Mouse (Mus musculus): ENCODE measurements around the gene Olfr1208.

DNA sequence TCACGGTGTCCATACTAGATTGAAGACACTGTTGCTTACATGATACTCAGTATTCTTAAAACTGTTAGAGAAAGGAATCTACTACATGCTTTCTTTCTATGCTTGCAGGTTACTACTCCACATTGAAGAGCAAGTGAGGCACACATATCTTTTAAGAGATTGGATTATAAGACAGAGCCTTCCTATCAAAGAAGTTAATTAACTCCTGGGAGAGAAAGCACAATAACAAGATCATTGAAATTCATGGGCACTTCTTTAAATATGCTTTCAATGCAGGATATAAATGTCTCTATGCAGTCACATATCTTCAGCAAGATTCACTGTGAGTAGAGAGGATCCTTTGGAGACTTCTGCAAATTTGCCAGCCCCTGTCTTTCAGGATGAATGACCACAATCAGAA is 53.1 kb downstream of the Olfr1208 start, which contains the start of gene Olfr1204:
- TF ChIP-seq CTCF (conservative IDR thresholded peaks at IDR 0.05; ENCODE audit: low read length) = no peak
- no peak for TF ChIP-seq POU5F1 (IDR thresholded peaks at IDR 0.05; ENCODE audit: borderline replicate concordance, low read length)

All from E14TG2a.4 (cell line).